Mouse (Mus musculus) spleen, postnatal 10 days (tissue): ENCODE measurements around the gene Galnt6.

Experiments
- DNase-seq, 2 experiments: peaks; one replicate each; pipeline ENCODE4 v3.0.0; 2021 to 2022; ENCODE audit warnings: low spot score in 2 of 2

Galnt6 gene

GRCm38 (mm10) chr15:100685255-100685654 lies 43.9 kb downstream of the Galnt6 start:
- DNase-seq, result peak; percentile 35 to 70

GRCm38 (mm10) chr15:100684450-100684849 lies 44.7 kb downstream of the Galnt6 start:
- no peak for DNase-seq

DNA sequence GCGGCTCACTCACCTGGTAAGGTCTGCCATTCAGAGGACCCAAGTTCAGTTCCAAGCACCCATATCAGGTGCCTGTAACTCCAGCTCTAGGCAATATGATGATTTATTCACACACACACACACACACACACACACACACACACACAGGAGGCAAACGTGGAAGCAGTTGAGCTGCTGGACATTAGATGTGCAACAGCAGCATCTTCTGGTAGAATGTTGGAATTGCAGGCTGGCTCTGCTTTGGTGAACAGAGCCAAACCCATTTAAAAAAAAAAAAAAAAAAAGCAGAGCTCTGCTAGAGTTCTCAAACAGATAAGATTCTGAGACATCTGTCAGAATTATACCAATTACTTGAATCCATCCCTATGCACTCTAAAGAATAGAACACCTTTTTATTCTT lies 46.1 kb downstream of the Galnt6 start:
- DNase-seq, result peak; percentile 71 to 85

- no peak for DNase-seq
Measured at GRCm38 (mm10) chr15:100681770-100682169, 47.4 kb downstream of the Galnt6 start.

DNA sequence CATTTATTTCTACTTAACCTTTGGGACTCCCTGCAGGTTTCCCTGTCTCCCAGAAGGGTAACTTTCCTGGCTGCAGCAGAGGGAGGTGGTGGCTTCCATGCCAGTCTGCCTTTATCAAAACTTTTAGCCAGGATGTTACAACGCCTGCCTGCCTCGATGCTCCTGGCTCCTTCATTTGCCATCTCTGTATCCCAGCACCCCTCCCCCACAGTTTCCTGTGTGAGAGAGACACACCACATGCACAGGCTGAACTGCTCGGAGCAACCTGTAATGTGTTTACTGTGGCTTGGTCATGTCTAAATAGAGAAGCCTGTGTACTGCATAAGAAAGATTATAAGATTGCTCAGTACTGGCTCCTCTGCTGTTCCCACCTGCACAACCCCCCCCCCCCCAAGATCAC lies 48.8 kb downstream of the Galnt6 start:
- no peak for DNase-seq

DNA sequence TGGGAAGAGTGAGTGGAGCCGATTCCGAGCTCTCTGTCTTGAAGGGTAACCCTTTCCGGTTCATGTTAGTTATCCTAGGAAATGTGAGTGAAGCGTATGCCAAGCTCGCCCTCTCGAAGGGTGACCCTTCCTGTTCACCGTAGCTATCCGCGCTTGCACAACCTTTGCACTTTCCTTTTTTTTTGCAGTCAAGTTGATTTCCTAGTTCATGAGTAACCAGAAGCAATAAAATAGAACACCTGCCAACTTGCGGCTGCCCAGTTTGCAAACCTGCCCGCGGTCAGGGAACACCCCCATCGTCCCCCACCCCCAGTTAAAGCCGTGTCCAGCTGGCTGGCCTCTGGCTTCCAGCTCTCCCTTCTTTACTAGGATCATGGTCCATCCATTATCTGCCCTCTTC lies 50.2 kb downstream of the Galnt6 start:
- DNase-seq, result no peak

- no peak for DNase-seq
Measured at GRCm38 (mm10) chr15:100678581-100678980, 50.6 kb downstream of the Galnt6 start.

DNA sequence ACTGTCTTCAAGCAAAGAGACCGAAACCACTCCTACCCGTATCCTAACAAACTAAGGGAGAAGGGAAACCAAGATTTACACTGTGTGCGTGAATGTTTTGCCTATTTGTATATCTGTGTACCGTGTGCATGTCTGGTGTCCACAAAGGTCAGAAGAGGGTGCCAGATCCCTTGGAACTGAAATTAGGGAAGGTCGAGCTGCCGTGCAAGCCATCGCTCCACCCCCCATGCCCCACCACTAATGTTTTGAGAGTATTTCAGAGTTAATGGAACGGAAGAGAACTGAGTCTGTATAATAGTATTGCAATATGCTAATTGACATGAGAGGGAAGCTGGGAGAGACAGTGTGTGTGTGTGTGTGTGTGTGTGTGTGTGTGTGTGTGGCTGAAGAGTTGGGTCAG lies 51.5 kb downstream of the Galnt6 start:
- DNase-seq, result no peak

- no peak for DNase-seq
Measured at GRCm38 (mm10) chr15:100676521-100676920, 52.7 kb downstream of the Galnt6 start.

GRCm38 (mm10) chr15:100675486-100675885 lies 53.7 kb downstream of the Galnt6 start:
- no peak for DNase-seq

DNA sequence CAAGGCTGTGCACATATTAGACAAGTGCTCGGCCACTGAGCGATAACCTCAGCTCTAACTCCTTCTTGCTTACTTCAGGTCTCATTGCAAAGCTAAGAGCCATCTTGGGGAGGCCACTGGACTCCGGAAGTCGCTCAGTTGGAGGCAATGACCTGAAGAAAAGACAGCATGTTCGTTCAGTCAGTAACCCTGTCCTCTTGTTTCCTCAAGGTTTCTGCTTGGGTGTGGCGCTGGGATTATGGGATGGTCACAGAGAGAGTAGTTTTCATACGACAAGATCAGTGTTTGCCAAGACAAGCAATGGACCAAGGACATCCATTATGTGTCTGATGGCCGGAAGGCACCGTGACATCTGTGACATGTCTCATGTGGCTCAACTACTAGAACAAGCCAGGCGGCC lies 54.6 kb downstream of the Galnt6 start:
- DNase-seq, result no peak

GRCm38 (mm10) chr15:100673585-100674391 lies 55.4 kb downstream of the Galnt6 start:
- DNase-seq, result no peak

GRCm38 (mm10) chr15:100670833-100671232 lies 58.3 kb downstream of the Galnt6 start:
- DNase-seq, result no peak

DNA sequence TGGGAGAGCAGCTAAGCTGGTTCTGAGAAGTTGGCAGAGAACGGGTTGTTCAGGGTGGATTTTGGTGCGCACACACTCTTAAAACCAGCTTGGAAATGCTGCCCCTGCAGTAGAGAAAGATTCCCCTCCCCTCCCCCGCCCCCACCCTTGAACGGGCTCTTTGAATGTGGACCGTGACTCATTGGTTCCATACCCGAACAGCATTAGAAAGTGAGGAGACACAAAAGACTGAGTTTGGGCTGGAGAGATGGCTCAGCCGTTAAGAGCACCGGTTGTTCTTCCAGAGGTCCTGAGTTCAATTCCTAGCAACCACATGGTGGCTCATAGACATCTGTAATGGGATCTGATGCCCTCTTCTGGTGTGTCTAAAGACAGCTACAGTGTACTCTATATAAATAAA lies 59.2 kb downstream of the Galnt6 start:
- DNase-seq, result no peak

DNA sequence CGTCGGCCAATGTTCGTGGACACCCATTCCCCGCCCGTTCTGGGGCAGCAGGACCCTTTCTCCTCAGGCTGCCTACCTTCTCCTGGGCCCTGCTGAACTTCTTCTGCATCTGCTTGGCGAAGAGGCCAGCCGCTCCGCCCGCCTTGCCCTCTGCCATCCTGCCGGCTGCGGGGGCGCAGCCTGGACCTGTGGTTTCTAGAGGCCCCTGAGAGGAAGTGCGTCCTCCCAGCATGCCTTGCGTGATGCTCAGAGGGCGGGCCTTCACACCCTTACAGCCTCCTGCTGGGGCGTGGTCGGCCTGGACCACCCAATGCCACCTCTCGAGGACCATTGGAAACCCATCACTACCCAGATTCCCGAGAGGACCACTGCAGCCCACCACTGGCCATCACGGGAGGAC lies 59.8 kb downstream of the Galnt6 start, which contains the start of gene Bin2:
TSS of gene Bin2 (minus strand) at position 217 of the 400 bp plus-strand sequence.
- DNase-seq, result peak; percentile 67 to 89

DNA sequence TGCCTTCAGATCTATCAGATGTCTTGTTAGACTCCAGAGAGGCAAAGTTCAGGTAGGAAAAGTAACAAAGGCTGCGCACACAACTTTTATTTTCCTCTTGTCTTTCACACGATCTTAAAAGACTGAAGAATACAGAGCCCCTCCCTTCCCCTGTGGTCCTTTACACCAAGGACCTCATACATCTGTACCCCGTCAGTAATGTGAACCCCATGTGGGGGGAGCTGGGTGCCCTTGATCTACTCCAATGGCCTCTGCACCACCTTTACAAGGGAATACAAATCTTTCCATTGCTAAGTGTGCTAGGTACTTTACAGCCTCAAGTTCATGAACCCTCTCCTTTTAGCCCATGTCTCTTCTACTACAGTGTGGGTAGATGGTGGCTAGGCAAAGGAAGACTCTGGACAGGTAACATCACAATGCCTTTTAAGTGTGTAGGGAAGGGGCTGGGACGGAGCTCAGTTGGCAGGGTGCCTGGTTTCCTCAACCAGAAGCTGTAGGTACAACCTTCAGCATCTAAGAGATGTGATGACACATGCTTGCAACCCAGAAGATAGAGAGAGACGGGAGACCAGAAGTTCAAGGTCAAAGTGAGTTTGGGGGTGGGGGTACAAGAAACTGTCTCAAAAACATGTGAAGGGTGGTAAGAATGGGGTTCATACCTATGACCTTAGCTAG lies 61.2 kb downstream of the Galnt6 start:
- no peak for DNase-seq

DNA sequence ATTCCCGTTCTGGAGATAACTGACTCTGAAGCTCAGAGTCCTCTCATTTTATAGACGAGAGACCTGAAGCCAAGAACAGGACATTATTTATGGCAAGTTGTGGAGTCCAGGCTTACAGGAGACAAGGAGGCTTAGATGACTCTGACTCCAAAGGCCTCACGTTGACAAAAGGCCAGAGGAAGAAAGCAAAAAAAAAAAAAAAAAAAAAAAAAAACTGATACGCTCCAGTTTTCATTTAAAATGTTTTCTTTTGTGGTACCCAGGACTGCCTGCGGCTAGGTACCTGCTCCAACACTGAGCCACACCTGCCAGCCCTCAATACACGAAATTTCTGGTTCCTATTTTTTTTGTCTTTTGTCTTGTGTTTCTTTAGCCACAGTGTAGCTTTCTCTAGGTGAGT lies 61.8 kb downstream of the Galnt6 start:
- no peak for DNase-seq

DNA sequence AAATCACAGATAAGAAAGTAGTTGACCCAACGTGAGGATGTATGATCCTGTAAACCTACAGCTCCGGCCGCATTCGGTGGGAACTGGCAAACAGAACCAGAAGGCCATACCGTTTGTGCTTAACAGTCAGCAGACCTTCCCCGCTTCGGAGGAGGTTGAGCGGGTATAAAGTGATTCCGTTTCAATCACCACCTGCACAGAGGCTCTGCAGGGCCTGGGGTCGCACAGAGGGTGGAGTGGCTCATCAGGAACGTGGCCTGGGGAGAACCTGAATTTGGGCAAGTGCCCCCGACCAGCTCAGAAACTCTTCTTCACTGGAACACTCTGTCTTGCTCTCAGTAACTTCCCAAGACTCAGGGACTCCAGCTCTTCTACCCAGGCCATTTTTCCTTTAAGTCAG lies 62.3 kb downstream of the Galnt6 start:
- DNase-seq, result no peak

DNA sequence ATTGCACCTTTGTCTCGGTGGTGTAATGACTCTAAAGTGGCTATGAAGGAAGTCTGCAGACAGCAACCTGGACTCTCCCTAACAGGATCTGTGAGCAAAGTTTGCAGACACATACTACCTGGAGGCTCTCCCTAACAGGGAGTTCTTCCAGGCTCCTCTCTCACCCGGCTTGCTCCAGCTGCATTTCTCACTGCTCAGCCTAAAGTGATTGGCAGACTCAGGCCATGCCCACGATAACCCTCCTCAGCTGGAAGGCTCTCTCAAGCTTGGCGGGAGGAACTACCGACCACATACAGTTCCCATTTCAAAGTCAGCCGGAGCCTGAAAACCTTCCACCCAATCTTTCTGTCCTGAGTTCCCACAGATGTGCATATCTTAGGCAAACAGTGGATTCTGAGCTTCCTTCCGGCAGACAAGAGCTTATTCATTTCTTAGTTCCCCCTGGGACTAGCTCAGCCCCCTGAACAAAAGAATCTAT lies 62.9 kb downstream of the Galnt6 start:
- peak in 1 of 2 experiments; percentile 32 for DNase-seq

DNA sequence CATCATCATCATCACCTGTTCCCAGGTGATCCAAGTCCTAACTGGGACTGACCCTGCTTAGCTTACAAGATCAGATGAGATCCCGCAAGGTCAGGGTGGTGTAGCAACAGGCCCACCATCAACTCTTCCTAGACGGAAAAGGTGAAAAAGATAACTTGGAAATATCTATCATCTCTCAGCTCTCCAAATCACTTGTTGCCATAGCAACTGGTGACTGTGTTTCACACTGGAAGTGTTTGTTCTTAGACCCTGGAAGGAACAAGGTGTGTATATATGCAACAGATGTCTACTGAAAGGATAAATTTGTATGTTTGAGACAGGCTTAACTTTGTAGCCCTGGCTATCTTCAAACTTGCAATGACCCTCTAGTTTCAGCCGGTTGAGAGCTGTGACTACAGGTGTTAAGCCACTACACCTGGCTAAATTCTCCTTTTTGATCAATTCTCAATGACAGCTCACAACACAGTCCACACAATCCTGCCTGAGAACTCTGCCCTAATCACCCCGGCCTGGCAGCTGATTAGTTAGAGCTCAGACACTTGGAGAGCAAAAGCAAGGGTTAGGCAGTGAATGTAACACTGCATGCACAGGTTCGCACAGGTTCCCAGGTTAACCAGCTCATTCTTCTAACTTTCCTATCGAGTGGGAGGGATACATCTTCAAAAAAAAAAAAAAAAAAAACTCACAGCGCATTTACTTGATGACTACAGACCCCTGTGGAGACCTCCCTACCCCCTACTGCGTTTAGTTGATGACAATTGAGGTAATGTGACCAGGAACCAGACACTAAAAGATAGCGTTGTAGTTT lies 63.6 kb downstream of the Galnt6 start:
- DNase-seq, result no peak

GRCm38 (mm10) chr15:100664813-100665274 lies 64.3 kb downstream of the Galnt6 start:
- peak; percentile 29 to 76 for DNase-seq

- no peak for DNase-seq
Measured at GRCm38 (mm10) chr15:100660805-100661204, 68.4 kb downstream of the Galnt6 start.
